Mouse (Mus musculus): ENCODE data around the gene Spata32.

The Spata32 gene

DNA sequence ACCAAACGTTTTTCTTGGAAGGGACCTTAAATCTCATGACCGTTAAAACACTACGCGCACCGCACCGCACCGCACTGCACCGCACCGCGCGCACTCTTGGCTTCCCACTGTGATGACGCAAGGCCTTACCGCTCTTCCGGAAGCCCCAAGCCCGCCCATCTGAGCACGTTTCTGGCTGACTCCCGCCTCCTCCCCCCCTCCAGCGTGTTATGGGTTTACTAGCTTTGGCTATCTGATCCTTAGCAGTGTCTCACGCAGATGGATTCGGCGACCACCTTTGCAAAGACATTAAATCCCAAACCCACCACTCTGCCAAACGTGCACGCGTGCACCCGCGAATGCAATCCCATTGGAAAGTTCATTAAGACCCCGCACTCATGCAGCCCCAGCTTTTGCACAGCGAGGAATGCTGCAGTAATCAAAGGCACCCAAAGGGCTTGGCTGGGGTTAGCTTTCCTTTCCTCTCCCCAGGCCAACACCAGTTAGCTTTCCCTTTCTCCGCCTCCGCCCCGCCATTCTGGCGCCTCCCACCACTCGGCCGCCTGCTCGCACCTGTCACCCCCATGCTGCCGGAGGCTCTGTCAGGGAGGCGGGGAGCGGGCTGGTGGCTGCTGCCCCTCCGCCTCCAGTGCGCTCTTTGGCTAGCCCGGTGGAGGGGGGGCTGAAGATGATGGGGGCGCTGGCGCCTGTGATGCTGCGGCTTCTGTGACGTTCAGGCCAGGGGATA is at the start of gene Spata32:
Gene Spata32 (minus strand): TSS at position 643 of the 727 bp plus-strand sequence.
- DNase-seq (ENCODE audit: low read depth): peak; percentile 89

DNA sequence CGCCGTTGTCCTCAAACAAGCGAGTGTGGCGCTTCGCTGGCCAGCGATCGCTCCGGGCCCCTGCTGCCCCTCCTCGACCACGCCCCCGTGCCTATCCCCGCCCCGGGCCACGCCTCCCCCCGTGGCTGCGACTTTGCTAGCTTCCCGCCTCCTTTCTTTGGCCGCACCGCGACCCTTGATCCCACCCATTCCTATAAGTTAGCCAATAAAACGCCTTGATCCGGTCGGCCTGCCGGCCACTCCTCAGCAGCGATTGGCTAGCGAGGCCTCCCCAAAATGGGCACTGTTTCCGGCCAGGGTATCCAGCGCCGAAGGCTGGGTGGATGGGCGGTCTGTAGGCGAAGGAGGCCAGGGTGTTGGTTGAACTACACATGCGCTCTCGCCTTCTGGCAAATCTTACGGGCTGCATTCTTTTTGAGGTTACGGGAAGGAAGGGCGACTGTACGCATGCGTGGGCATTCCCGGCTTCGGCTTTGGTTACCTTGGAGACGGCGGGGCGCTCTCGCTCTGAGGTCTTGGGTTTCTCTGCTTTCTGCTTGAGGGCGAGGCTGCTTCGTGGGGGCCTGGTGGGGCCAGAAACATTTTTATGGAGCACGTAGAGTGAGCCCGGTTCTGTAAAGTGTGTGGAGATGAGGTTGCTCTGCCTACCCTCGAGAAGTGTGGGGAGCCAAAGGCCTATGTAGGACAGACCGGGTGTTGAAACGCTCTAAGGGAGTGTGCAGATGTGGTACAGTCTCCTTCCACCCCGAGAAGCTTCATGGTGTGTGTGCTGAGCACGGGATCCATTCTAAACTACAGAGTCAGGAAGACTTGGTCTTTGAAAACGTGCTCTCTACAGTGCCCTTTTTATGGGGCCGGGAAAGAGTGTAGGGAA is 49.4 kb upstream of the Spata32 start, which contains the start of gene Map3k14:
Gene Map3k14 (minus strand): TSS at position 127 of the 874 bp plus-strand sequence.
- peak; percentile 99 for DNase-seq (ENCODE audit: low read depth)

DNA sequence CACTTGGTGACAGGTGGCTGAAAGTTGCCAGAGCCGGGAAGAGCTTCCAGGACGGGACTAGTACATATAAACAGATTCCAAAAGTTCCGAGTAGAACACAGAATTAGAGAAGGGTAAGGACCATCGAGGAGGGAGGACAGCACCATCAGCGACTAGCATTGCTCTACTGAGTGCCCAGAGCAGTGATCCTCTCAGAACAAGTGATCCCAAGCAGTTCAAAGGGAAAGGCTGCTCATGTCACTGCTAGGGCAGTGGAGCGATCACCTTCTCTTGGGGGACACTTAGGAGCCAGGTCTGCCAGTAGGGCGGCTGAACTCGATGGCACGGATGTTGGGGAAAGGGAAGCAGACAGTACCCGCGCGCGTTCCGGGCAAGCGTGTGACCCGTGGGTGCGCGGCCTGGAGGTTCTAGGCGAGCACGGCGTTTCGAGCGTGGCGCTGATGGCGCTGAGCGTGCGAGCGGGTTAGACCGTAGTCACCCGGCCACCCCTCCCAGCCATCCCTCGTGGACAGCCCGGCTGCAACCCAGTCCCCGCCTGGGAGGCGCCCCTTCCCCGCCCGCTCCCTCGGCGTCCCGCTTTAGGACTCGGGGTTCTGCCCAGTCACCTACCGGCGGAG is 48.6 kb upstream of the Spata32 start:
- no peak for DNase-seq (ENCODE audit: low read depth)

DNA sequence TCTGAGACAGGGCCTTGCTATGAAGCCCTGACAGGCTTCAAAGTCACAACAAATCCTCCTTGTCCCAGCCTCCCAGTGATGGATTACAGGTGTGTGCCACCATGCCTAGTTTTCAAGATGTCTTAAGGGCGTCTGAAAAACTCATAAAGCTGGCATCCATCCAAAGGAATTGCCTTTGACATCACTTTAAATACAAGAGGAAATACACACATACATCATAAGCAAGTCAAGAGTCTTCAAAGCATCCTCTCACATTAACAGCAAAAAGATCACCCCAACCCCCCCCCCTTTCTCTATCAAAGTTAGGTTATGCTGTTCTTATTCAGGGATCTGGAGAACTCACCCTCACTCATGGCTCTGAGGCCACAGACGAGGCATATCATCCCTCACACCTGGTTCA is 47.6 kb upstream of the Spata32 start:
- peak; percentile 82 for DNase-seq (ENCODE audit: low read depth)

DNA sequence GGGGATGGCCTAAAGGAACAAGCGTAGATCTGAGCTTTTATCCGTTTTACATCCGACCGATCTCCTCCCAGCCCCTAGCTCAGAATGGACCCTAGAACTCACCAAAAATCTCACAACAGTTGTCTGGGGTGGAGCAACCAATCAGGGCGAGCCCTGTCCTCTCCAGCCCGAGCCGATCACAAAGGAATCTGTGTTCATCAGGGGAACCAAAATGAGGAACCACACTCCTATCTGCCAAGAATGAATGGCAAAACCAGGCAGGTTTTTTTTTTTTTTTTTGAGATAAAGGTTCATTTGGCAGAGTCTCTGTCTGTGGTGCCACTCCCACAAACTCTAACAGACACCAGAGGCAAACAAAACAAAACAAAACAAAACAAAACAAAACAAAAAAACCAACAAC is 47.0 kb upstream of the Spata32 start:
- peak; percentile 60 for DNase-seq (ENCODE audit: low read depth)

DNA sequence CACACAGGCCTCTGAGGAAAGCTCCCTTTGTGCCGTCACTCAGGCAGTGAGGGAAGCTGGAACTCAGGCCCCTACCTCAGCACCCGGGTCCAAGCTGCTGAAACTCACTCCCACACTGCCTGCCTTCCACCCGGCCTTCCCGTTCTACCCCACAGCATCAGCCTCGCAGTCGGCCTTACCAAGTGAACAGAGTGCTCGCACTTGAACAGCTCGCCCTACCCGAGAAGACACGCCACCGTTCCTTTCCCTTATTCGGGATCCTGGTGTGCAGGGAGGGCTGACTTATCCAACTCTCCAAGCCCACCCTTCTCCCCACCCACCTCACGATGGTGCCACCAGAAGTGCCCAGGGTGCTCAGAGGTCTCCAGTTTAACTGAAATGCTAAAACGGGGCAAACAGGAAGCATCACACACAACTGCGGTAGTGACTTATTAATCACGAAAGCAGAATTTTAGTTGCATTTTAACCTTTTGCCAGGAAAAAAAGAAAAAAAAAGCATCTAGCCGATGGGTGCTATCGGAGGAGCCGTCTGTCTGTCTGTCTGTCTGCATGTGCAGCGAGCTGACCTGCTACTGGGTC is 46.3 kb upstream of the Spata32 start:
- DNase-seq (ENCODE audit: low read depth): peak; percentile 76

DNA sequence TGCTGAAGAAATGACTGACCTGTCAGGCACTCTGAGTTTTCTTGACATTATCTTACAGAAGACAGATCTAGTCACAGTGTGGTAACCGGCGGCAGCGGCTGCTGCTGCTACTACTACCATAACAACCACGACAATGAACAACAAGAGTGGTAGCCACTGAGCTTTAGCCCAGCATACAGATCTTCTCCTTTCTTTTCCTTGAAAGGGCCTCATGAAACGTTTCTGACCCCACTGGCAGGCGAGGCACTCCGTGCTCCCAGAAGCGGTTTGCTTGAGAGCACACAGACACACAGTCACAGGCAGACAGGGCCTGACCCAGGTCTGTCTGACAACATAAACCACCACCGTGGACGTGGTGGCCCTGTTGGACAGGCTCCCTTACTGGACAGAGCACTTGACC is 45.3 kb upstream of the Spata32 start:
- DNase-seq (ENCODE audit: low read depth): peak; percentile 54

DNA sequence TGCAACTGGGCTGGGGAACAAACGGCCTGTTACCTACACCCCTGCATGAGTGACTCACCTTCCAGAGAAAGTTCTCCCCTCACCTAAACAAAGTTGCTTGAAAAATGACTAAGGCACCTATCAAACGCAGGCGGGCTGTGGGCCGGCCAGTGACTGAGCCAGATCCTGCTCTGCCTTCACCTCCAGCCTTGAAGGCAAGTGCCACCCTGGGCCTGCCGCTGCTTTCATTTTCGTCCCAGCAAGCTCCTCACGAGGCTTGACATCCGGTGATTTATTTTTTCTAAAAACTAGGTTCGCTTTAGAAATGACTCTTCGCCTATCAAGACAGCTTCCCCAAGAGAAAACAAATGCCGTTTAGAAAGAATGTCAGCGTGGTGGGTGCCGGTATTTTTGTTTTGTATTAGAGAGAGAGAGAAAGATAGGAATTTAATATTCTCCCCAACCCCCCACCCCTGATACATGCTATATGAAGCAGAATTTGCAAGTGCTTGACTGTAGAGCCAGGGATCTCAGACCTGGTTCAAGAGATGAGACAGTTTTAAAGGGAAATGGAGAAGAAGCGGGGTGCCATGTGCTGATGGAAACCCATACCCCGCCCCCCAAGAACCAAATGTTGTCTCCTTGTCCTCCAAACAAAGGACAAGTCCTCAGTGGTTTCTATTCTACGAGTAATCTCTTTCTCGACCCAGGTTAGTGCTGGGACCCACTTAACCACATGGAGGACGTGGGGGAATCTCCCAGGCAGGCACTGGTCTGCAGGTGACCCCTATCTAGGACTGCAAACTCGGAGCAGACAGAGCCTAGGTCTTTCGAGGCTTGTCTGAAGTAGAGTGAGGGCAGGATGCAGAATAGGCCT is 44.4 kb upstream of the Spata32 start:
- peak; percentile 92 for DNase-seq (ENCODE audit: low read depth)

DNA sequence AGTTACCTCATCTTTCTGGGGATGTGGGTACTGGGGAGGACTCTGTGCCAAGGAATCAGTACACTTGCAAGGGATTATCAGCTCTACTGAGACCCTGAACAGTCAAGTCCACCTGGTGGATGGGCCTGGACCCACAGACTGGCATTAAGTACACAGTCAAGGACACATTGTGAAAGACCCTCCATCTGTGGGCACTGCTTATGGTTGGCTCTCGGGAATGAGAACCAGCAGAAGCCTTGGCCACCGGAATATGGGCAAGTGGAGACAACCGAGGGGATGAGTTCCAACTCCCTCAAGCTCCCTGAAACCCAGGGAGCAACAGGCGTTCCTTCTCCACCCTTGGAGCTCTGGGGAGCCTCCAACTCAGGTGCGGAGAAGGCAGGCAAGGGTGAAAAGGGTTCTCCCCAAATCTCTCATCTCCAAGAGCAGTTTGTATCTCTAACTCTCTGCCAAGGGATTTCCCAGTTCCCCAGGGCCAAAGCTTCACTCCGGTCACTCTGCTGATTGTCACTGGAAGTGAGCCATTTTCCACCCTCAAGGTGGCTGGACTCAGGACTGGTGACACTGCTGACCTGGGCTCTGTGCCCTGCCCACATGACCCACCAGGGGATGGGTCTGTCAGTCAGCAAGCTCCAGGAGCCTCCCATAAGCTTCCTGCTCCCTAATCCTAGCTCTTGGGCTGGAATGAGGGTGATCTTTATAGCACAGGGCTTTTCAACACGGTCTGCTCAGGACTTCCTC is 43.6 kb upstream of the Spata32 start:
- DNase-seq (ENCODE audit: low read depth): peak; percentile 29

DNA sequence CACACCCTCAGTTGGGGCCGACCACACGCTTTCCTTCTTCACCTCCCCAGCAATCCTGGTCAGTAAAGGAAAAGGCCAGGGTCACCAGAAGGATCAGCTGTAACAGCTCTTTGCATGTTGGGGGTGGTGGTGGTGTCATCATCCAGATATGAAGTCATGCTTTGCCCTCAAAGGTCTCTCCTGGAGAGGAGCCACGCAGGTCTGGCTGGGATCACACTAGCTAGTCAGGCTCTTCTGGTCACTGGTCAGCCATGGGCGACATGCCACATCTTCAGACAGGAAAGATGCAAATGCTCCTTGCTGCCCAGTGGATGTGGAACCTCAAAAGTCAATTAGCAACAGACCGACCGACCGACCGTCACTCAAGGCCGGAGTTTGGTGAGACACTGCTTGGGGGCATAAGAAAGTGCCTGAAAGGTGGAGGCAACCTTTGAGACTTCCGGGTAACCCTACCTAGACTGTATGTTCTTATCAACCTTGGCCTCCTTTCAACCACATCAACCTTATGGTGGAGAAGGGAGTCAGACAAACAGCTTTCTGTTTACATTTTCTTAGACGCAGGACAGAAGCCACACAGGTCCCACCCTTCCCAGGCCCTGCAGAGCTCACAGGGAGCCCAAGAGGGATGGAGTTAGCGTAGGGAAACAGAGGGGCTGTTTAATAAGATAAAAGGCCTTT is 42.4 kb upstream of the Spata32 start:
- DNase-seq (ENCODE audit: low read depth): peak; percentile 27

DNA sequence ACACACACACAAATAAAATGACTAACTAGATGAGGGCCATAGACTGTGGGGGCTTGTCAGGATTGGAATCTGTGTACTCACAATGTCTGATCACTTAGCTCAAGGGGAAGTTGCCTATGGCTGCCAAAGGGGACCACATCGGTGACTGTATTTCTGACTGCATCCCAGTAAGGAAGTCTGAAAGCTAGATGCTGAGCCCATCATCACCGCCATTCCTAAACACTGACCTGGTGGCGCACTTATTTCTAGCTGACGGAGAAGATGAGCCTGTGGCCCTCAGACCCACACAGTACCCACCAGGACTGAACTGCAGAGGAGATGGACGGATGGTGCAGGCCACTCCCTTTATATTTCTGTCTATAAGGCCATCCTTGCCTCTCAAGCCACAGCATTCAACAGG is 41.8 kb upstream of the Spata32 start:
- DNase-seq (ENCODE audit: low read depth): no peak

DNA sequence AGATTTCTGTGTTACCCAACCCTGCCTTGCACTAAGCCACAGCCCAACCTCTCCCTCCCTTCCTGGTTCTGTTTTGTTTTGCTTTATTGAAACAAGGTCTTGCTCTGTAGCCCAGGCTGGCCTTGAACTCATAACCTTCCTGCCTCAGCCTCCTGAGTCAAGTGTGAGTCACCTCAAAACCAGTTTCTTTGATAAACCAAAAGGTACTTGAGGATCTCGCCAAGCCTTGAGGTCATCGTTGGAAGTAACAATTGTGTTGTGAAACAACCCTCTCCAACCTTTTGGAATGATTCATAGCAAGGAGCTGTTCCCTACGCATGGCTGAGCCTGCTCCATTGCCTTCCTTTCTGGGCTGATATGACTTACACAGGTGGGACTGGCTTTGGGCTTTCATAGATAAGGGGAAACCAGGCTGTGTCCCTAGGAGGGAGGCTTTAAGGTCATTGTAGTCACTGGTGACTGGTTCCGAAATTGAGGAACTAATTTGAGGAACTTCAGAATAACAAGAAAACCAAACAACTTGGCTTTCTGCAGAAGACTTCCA is 39.8 kb upstream of the Spata32 start:
- no peak for DNase-seq (ENCODE audit: low read depth)

DNA sequence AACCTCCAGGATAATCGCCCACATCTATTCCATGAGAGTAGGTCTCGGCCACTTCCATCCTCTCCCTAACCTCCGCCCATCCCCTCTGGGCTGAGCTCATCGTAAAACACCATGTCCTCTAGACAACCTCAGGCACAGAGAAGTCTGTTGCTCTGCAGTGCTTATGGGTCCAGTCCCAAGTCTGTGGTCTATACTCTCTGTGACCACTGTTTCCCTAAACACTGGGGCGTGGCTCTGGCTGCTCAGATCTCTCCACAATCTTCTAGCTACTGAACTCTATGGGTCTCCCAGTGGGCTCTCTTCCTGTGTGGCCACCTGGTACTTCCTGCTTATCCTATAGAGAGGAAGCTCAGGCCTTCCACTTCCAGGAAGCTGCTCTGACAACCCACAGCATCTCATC is 35.4 kb upstream of the Spata32 start:
- DNase-seq (ENCODE audit: low read depth): no peak

DNA sequence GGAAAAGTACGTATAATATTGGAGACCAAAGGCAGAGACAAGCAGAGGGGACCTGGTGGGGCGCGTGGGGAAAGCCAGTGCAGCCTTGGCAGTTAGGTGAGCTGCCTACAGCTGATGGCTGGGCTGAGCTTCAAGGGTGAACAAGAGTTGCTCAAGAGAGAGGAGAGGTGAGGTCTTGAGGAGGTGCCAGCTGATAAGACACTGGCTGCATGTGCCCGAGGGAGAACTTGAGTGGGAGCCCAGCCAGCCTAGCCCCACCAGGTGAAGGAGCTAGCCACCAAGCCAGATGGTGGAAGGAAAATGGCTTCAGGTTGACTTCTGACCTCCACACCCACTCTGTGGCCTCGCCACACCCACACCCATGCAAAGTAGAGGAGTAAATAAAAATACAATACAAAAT is 34.1 kb upstream of the Spata32 start:
- no peak for DNase-seq (ENCODE audit: low read depth)

DNA sequence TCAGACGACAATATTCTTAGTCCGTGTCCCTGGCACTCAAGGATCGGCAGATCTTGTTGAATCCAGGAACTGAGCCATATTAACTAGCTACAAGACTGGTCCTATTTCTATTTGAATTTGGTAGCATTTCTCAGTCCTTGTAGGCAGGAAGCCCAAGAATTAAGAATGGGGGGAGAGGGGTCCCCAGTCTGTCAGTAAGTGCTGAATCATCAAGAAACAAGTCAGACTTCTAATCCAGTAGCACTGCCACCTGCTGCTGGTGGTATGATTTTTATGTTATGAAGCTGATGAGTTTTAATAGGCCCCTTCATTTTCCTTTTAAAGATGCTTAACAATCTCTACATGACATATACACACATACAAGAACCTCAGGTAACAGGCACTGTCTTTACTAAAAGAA is 32.1 kb upstream of the Spata32 start:
- no peak for DNase-seq (ENCODE audit: low read depth)

DNA sequence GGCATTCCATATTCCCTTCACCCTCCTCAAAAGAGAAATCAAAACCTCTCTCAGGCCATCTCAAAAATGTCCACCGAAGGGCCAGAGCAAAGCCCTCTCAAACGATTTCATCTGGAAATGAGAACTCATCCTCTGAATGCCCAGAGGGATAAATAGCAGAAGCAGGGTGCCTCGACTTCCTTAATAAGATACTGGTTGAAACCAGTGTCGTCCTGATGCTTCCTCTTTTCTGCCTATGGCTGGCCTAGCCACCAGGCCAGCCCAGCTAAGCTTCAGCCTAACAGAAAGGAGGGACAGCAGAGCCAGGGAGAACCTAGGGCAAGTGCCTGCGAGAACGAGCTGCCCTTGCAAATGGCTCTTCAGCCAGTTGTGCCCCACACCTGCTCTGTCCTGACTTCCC is 31.3 kb upstream of the Spata32 start:
- DNase-seq (ENCODE audit: low read depth): no peak

DNA sequence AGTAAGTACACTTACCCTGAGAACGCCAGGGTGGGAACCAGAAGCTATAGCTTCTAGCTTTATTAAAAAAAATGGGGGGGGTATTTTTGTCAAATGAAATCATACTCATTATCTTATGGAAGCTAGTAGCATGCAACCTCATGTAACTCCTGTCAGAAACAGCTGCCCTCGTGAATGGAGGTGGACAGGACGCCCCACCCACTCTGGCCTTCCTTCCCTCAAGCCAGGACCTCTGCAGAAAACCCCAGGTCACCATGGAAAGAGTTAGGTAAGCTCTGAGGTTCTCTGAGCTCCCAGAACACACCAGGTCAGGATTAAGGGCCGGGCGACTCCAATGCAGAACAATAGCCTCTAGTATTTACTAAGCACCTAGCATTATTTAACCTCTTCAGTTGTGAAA is 30.6 kb upstream of the Spata32 start:
- DNase-seq (ENCODE audit: low read depth): no peak

DNA sequence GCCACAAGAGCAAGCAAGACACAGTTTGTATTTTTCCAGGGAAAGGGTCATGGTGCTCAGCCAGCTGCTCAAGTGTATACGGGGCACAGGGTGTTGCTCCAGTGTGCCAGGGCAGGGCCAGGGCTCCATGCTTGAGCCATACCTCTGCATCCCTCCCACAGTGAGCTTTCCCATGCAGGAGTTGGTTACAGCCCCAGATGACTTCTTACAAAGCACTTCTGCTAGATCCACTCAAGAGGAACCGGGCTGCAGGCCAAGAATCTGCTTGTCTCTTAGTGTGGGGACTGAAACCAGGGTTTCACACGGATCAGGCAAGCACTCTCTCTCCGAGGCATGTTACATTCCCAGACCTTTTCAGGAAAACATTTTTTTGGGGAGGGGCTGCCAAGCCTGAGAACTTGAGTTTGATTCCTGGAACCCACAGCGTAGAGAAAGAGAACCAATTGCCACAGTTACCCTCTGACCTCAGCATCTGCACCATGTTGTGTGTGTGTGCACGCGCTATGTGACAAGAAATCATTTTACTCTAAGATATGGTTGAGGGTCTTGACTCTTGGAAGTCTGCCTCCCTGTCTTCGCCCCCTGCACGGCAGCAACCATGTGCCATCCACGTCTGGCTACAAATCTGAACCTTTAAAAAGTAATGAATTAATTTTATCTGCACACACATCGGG is 29.4 kb upstream of the Spata32 start:
- DNase-seq (ENCODE audit: low read depth): no peak

DNA sequence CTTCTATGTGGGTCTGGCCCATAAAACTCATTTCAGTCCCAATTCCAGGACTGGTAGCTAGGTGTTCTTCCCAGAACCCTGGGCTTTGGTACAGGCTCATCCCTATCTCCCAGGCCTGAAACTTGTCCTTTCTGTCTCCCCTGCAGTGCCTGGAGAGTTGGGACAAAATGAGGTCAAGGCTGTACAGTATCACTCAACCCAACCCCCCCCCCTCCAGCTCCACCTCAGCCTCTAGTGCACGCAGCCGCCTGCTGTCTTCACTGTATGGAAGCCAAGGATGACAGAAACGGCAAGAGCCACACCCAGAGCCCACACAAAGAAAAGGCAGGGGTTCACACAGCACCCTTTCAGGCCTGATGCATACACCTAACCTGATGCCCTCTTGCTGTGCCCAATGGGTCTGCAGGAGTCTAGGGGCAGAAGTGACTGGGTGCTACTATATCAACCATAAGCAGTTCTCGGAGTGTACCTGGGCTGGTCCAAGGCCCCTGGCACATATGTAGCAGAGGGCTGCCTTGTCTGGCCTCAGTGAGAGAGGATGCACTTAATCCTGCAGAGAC is 28.6 kb upstream of the Spata32 start:
- no peak for DNase-seq (ENCODE audit: low read depth)

Data from induced T-regulatory cell, adult 2 months (primary cell).